Mouse (Mus musculus) left cerebral cortex, postnatal 14 days (tissue): ENCODE data around the gene Tmco1. TPM values are rescaled to one million over a fixed set of nuclear protein-coding genes. Genes with fewer than 3 reads are reported as not detected.

Experiments used
- DNase-seq, 2 experiments: peaks; one replicate each; pipeline ENCODE4 v3.0.0; 2021 to 2022; ENCODE audit warnings: low spot score in 2 of 2, mixed read lengths in 1 of 2
- intact Hi-C: fragments of 180-260 bp; cut with DNase I; formaldehyde crosslinking; loops from one replicate; pipeline ENCODE4 v1.15.1; 2025
- long read RNA-seq, 2 experiments: library from polyadenylated mRNA; stranded (forward); transcript quantifications; one replicate each; pipeline ENCODE4 v2.0.0; 2021
- total RNA-seq, 2 experiments: library from RNA; stranded (reverse); gene quantifications; 2 replicates each; pipeline ENCODE4 v1.2.3; 2021

The Tmco1 gene
- 10 to 100 TPM; 44.0 to 46.4 TPM for total RNA-seq
- long read RNA-seq, experiment 1, transcript Tmco1-204 (7 exons, 1,573 nt) = major isoform, 53 of 56 reads
- long read RNA-seq, experiment 1, partial matches to known transcripts = 0 of 56 reads
- long read RNA-seq, experiment 1, other reads (novel, unspliced or antisense) = 3 of 56 reads
- long read RNA-seq, experiment 2, transcript Tmco1-204 (7 exons, 1,573 nt) = major isoform, 29 of 29 reads
- long read RNA-seq, experiment 2, partial matches to known transcripts = 0 of 29 reads
- long read RNA-seq, experiment 2, other reads (novel, unspliced or antisense) = 0 of 29 reads

DNA sequence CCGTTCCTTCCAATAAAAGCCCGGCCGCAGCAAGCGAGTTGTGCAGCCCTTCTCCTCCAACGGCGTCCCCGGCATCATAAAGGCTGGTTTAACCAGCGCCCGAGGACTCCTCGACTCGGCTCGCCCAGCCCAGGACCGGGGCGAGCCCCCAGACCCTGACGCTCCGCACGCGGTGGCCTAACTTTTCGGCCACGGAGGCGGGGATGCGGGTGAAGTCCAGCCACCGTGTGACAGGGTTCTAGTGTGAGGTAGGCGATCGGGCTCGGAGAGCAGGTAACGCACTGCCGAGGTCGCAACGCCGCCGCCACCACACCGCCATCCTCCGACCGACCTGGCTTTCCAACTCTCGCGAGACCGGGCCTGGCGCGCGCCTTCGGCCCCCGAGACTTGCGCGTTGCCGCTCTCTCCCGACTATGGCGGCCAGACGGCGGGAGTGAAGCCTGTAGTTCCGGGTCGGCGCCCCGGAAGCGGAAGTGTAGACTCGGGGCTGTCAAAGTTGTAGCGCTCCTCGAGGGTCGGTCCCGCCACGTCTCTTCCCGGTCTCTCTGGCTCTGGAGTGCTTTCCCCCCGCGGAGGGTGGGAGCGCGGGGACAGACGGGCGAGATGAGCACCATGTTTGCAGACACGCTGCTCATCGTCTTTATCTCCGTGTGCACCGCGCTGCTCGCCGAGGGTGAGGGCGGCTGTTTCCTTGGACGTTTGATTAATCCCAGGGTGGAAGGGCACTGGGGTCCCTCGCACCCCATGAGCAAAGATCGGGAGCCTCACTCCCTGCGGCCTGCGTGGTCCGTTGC is at the start of gene Tmco1:
Gene Tmco1 (plus strand): TSS at position 118 of the 794 bp plus-strand sequence.
- intact Hi-C loops = no loop called here

DNA sequence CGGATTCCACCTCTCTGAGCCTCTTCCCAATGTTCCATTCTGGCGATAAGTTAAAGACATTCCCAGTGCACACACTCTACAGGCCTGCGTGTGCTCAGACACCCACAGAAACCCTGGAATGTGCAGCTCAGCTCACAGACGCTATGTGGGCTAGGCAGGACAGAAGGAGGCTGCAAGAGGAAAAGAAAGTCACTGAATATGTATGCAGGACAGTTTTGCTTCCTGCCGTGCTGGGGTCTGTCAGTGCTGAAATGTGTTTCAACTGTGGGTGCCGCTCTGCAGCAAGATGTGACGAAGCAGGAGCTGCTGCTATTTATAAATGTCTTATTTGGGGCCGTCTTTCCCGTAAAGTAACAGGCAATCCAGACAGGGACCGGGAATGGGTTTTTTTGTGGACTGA is 48.5 kb upstream of the Tmco1 start:
- peak; percentile 78 to 89 for DNase-seq

More for the DNA sequence above, at the start of gene Tmco1:
- peak; percentile 98 to 99 for DNase-seq

DNA sequence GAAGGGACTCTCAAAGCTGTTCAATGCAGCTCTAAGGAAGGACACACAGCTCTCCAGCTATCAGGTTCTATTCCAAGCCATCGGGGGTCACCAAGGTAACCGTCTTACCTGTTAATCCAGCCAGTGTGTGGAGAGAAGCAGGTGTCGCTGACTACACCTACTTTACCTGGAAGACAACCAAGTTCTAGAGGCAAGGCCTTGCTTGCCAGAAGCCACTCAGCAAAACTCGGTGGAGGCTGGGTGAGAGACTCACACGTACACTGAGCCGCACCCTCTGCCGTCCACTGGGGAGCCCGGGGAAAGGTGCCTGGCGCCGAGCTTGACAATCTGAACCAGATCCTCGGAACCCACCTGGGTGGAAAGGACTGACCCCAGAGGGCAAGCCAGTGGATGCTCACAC is 46.4 kb upstream of the Tmco1 start:
- no peak for DNase-seq
- intact Hi-C loops = no loop called here

More for the DNA sequence above, 48.5 kb upstream of the Tmco1 start:
- intact Hi-C loops = no loop called here

DNA sequence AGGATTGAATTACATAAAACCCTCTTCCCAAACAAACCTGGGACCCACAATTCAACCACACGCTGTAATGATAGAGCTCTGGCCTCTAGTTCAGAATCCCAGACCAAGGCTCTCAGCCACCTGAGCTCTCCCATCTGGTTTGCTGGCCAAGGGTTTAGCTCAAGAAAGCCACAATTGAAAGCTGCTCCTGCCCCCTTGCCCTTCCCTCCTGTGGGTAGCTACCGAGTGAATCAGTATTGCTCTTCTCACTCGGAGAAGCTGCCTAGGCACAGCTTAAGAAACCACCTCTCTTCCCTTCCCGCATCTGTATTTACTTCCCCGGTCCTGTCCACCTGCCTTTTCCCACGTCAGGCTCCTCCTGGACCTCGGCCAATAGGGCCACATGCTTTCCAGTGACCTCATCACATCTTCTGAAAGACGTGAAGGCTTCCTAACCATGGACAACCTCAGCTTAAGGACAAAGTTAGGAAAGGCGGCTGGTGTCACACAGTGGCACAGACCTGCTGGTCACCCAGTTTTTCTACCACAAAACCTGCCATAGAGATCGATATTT is 45.6 kb upstream of the Tmco1 start:
- intact Hi-C loops = no loop called here
- DNase-seq = no peak

DNA sequence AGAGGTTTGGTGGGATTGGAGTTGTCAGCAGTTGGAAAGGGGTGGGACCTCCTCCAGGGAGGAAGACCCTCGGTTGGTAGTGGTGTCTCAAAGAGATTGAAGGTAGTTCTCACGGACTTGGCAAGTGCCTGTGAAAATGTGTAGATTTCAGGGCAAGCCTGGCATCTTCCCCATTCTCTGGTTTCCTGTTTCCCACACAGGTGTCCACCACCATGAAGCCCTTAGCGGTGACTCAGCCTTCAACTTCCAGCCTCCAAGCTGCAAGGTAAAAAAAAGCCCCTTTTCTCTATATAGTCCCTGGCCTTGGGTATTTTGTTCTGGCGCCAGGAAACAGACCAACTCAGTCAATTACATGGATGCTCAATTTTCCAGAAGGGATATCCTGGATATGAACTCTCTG is 42.8 kb upstream of the Tmco1 start:
- intact Hi-C loops = no loop called here
- no peak for DNase-seq

DNA sequence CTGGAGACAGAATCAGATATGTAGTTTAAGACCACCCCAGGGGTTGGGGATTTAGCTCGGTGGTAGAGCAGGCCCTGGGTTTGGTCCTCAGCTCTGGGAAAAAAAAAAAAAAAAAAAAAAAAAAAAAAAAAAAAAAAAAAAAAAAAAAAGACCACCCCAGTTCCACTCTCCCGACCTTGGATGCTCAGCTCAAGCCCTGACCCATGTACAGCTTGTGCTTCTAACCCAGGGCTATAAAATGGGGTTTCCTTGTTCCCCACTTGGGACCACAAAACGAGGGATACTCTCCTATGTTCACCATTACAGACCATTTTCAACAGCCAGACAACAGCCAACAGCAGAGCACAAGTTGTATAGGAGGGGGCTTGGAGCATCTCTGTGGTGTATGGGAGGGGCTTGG is 41.5 kb upstream of the Tmco1 start:
- no peak for DNase-seq
- intact Hi-C loops = no loop called here

DNA sequence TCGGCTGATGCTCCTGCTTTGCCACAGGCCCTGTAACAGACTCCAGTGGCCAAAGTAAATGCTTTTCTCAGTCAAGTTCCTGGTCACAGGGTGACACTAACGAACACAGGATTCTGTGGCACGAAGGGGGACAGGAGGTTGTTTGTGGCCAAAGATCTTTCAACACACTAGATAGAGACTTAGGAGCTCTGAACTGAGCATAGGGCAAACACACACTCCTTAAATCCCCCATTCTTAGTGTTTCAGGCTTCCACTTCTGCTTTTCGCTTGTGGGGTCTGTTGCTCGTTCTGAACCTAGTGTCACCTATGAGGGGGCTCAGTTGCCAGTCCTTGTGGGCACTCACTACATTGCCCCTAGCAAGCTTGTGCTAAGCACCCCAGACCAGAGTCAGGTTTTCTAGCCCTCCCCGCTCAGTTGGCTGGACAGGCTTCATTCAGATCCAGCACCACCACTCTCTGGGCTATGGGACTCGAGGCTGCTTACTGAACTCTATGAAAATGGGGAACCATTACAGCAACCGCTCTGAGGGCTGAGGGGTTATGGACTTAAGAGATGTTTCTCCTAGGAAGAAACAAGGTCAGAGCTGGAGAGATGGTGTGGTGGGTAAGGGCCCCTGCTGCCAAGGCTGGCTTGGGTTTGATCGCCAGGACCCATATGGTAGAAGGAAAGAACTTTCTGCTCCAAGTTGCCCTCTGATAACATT is 39.7 kb upstream of the Tmco1 start:
- intact Hi-C loops = no loop called here
- no peak for DNase-seq

DNA sequence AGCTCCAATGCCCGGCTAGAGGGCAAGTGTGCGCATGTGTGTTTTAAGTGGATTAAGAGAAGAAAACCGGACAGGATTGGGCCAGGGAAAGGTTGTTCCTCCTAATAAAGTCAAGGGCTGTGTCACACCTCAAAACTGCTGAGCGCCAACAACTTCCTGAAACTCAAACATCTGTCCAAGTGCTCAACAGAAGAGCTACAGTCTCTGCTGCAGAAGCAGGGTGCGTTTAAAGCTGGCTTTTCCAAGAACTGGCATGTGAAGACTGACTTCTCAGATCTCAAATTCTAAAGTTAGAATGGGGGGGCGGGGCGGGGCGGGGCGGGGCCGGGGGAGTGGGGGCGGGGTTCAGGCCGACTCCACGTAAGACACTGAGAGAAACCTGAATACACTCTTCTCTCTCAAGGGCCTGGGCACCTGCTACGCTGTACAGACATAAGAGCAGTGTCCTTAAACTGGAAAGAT is 38.8 kb upstream of the Tmco1 start:
- intact Hi-C loops = no loop called here
- no peak for DNase-seq

DNA sequence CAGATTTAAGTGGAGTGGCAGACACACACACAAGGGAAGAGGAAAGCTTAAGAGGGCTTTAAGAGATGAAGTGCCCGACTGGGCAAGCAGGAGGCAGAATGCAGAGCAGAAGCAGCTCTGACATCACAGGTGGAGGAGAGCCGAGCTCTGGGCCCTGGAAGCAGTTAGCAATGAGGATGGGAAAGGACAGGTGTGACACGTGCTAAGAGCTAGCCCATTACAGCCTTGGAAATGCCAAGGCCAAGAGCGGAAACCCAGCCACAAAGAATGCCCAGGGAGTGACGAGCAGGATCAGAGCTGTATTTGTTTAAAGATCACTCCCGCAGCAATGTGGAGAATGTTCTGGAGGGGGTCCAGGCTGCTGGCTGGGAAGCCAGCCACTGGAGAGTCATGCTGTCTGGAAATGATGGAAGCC is 38.3 kb upstream of the Tmco1 start:
- DNase-seq = peak; percentile 76 to 83
- intact Hi-C loops = no loop called here

DNA sequence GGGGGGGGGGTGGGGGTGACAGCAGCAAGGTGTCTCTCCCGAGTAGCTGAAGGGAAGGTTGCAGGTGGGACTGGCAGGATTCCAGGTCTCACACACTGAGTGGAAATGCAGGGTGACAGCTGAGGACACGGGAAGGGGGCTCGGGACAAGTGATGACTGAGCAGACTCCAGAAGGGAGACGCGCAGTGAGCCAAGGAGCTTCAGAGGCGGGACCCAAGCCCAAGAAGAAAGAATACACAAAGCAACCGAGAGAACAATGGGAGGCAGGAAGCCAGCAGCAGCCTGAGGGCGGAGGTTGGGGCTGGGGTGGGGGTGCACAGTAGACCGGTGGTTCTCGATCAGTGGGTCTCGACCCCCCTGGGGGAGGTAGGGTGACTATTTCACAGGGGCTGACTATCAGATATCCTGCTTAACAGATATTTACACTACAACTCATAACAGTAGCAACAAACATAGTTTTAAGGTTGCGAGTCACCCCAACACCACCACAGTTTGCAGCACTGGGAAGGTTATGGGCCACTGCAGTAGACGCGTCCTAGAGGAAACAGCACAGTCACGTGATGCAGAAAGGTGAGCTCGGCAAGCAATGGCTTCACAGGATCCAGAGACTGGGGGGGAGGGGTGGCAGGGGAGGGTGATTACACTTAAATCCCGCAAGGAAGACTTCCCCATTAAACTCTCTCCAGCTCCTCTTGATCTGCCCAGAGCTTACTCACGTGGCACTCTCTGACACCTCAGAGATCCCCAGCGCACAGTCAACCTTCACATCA is 37.7 kb upstream of the Tmco1 start:
- DNase-seq = no peak
- intact Hi-C loops = no loop called here

DNA sequence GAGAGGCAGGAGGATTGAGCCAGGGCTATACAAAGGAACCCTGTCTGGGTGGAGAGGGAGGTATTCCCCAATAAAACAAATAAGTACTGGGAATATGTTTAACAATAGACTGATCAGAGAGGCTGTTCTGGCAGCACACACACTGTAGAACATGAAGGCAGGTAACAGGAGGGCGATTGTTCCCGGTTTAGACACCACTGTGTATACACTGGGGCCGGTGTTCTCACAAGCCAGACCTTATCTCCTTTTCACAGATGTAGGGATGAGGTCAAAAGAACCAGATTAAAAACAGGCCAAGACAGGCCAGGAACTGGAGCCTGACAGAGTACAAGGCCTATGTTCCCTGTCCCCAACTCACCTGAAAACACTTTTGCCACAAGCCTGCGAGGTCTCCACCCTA is 36.9 kb upstream of the Tmco1 start:
- no peak for DNase-seq
- intact Hi-C loops = no loop called here

DNA sequence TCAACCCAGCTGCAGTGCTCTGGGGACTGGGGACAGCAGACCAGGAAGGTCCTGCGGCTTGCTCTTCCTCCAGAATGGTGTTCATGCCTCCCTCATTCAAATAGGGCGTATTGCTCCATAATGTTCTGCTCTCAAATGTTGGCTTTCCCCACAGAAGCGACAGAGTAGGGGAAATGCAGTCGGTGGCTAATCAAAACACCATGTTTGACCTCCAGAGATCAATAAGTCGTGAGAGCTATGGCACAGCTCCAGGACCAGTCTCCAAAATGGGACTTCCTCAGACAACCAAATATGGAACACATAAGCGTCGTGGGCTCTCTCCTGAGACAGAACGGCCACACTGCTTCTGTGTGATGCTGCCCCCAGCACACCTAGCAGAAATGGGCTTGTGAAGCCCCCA is 36.3 kb upstream of the Tmco1 start:
- DNase-seq = no peak
- intact Hi-C loops = no loop called here

DNA sequence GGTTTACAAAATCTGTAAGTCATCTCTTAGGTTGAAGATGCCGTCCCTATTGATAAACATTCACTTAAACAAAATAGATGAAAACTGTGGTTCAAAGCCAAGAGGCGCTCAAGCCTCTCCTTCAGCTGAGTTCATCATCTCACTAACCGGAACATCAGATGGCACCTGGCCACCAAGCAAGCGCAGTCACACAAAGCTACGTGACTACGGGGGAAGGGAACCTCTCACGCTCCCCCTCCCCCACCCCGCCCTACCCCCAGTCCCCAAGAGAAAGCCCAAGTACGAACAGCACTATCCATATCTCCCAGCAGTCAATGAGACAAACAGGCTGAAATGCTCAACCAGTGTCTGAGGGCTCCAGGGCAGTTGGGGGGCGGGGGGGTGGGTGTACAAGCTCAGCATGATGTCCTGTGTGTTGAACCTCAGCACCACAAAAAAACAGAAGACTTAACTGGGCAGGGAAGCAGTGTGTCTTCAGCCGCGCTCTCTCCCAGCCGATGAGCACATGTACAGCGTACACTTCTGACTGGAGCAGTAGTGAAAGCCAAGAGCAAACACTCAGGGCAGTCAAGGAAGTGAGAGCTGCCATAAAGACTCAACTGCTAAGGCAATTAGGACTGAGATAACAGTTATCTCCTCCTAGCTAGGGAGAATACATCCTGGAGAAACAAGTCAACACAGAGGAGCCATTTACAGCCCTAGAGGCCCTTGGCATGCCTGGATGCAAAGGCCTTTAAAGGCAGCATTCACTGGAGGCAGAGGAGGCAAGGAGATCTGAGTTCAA is 34.6 kb upstream of the Tmco1 start:
- intact Hi-C loops = no loop called here
- DNase-seq = no peak

DNA sequence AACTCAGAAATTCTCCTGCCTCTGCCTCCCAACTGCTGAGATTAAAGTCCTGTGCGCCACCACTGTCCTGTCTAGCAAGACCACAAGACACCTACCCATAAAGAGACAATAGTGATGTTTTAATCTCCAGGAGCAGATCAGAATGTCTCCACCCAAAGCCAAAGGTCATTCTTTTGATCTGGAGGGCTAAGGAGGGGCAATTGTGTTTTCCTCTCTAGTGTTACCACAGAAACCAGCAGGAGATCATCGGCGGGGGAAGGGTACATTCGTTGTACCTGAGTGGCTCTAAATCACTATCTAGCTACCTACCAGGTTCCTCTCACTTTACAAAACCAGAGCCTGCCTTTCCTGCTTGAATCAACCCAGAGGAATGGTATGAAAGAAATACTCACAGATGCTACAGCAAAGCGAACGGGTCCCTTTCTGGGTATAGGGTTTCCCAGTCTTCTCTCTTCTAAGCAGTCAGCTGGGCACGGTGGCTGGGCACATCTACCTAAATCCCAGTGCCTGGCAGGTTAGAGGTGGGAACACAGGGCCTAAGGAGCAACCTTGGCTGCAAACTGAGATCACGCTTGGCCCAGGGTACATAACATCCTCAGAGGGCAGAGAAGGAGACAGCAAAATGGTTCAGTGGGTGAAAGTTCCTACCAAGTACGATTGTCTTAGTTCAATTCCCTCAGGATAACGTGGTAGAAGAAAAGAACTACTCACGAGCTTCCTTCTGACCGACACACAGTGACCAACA is 33.4 kb upstream of the Tmco1 start:
- no peak for DNase-seq
- intact Hi-C loops = no loop called here

DNA sequence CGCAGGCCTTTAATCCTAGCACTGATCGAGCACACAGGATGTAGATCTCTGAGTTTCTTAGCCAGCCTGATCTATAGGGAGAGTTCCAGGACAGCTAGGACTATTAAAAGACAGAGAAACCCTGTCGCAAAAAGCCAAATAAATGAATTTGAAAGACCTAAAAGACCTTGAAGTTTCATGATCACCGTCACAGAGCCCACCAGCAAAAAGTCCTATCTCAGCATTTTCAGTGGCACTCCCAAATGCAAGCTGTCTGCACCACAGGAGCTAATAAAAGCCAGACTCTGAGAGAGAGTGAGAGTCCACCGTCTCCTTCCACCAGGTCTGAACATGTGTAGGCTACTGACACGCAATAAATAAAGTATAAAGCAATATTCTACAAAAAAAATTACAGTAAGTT is 29.8 kb upstream of the Tmco1 start:
- no peak for DNase-seq
- intact Hi-C loops = no loop called here

DNA sequence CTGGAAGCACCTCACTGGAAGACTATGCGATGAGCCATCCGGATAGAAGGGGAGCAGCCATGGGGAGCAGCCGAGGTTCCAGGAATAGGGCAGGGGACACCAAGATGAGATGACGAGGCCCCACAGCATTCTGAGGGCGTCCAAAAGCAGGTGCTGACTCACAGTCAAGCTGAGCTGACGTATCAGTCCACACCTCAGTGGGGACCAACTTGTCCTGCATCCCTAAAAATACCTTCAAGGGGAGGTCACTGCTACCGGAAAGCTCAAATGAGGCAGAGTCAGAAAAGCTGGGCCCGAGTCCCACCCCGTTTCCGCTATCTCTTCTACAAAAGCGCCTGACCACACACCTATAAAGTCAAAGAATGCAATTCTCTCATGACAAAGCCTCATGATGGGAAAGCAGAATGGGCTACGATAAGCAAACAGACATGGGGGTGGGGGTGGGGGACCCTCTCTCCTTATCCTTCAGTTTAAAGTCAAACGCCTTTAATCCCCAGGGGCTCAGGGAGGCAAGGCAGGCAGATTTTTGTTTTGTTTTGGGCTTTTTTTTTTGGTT is 28.9 kb upstream of the Tmco1 start:
- intact Hi-C loops = no loop called here
- DNase-seq = no peak

DNA sequence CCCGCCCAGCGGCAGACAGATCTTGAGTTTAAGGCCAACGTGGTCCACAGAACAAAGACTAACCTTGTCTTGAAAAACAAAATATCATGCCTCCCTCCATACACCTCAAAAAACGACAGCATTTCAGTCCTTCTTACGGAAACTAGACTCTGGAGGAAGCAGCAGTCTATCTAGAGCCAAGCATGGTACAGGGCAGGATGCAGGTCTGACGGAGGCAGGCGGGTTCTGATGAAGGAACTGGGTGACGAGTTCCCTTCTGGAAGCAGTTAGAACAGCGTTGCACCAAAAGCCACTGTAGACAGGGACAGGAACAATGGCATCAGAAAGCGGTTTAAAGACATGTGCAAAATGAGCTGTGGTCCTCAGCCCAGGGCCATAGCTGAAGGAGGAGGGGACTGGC is 28.1 kb upstream of the Tmco1 start:
- no peak for DNase-seq
- intact Hi-C loops = no loop called here

DNA sequence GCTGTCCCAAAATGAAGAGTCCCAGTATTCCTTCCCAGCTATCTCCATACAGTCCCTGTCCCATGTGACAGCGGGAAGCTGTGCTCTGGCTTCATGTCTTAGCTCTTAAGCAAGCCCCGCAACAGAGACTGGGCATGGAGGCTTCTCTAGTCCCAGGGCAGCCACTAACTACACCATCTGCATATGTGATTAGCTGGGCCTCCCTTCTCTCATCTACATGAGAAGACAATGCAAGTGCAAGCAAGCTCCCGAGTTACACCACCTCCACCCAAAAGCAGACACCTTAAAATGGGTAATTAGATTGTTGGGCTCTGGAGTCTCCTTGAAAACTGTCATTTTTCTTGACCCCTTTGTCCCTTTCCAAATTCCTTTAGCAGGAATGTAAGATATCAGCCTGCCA is 26.1 kb upstream of the Tmco1 start:
- DNase-seq = no peak
- intact Hi-C loops = no loop called here
